Mouse (Mus musculus): Measurements from ENCODE around the gene Naa15. TPM values are rescaled to one million over a fixed set of nuclear protein-coding genes. Genes with fewer than 3 reads are reported as not detected.

The Naa15 gene
- 10 to 100 TPM; 34.7 to 43.7 TPM for total RNA-seq (2021)

- DNase-seq (ENCODE audit: low spot score in 2 of 2), result peak; percentile 97 to 99
- intact Hi-C loops (cut with DNase I), result no loop called here
Measured at GRCm38 (mm10) chr3:51415098-51416072, at the start of gene Naa15. Naa15 (plus strand) TSS chr3:51415148.

GRCm38 (mm10) chr3:51365517-51365882 lies 49.4 kb upstream of the Naa15 start:
- intact Hi-C loops (cut with DNase I), result loop anchor here (1.0 to 5.0 kb wide), 3 partner anchors 25 to 133 kb away; partner anchors contain the start of gene Elf2
- DNase-seq (ENCODE audit: low spot score in 2 of 2), result no peak

- no peak for DNase-seq (ENCODE audit: low spot score in 2 of 2)
- intact Hi-C loops (cut with DNase I), result loop anchor here (5.0 kb wide), 1 partner anchor 135 kb away; no protein-coding TSS in a partner anchor
Measured at GRCm38 (mm10) chr3:51366926-51367325, 48.0 kb upstream of the Naa15 start.

- DNase-seq (ENCODE audit: low spot score in 2 of 2), result no peak
- intact Hi-C loops (cut with DNase I), result loop anchor here (5.0 kb wide), 1 partner anchor 136 kb away; no protein-coding TSS in a partner anchor
Measured at GRCm38 (mm10) chr3:51368011-51368410, 46.9 kb upstream of the Naa15 start.

- intact Hi-C loops (cut with DNase I), result loop anchor here (5.0 kb wide), 1 partner anchor 35 kb away; the partner anchor contains the start of gene Ndufc1
- no peak for DNase-seq (ENCODE audit: low spot score in 2 of 2)
Measured at GRCm38 (mm10) chr3:51371826-51372225, 43.1 kb upstream of the Naa15 start.

GRCm38 (mm10) chr3:51372883-51373282 lies 42.1 kb upstream of the Naa15 start:
- no peak for DNase-seq (ENCODE audit: low spot score in 2 of 2)
- intact Hi-C loops (cut with DNase I), result loop anchor here (5.0 kb wide), 1 partner anchor 34 kb away; the partner anchor contains the start of gene Ndufc1

- DNase-seq (ENCODE audit: low spot score in 2 of 2), result no peak
- intact Hi-C loops (cut with DNase I), result loop anchor here (5.0 kb wide), 1 partner anchor 34 kb away; the partner anchor contains the start of gene Ndufc1
Measured at GRCm38 (mm10) chr3:51373544-51373943, 41.4 kb upstream of the Naa15 start.

GRCm38 (mm10) chr3:51375307-51376265 lies 39.4 kb upstream of the Naa15 start:
- no peak for DNase-seq (ENCODE audit: low spot score in 2 of 2)
- intact Hi-C loops (cut with DNase I), result no loop called here

- intact Hi-C loops (cut with DNase I), result no loop called here
- no peak for DNase-seq (ENCODE audit: low spot score in 2 of 2)
Measured at GRCm38 (mm10) chr3:51377878-51378664, 36.9 kb upstream of the Naa15 start.

GRCm38 (mm10) chr3:51378665-51378946 lies 36.3 kb upstream of the Naa15 start:
- no peak for DNase-seq (ENCODE audit: low spot score in 2 of 2)
- intact Hi-C loops (cut with DNase I), result no loop called here

GRCm38 (mm10) chr3:51379786-51380659 lies 34.9 kb upstream of the Naa15 start:
- intact Hi-C loops (cut with DNase I), result no loop called here

GRCm38 (mm10) chr3:51380660-51381014 lies 34.3 kb upstream of the Naa15 start:
- intact Hi-C loops (cut with DNase I), result no loop called here
- DNase-seq (ENCODE audit: low spot score in 2 of 2), result no peak

More at GRCm38 (mm10) chr3:51379786-51380659, 34.9 kb upstream of the Naa15 start:
- DNase-seq (ENCODE audit: low spot score in 2 of 2), result no peak

- intact Hi-C loops (cut with DNase I), result no loop called here
- DNase-seq (ENCODE audit: low spot score in 2 of 2), result no peak
Measured at GRCm38 (mm10) chr3:51383409-51383808, 31.5 kb upstream of the Naa15 start.

- DNase-seq (ENCODE audit: low spot score in 2 of 2), result no peak
- intact Hi-C loops (cut with DNase I), result no loop called here
Measured at GRCm38 (mm10) chr3:51386441-51387133, 28.4 kb upstream of the Naa15 start.

GRCm38 (mm10) chr3:51387134-51387451 lies 27.9 kb upstream of the Naa15 start:
- intact Hi-C loops (cut with DNase I), result no loop called here
- no peak for DNase-seq (ENCODE audit: low spot score in 2 of 2)

GRCm38 (mm10) chr3:51387868-51388381 lies 27.0 kb upstream of the Naa15 start:
- intact Hi-C loops (cut with DNase I), result no loop called here
- no peak for DNase-seq (ENCODE audit: low spot score in 2 of 2)

- DNase-seq (ENCODE audit: low spot score in 2 of 2), result no peak
- intact Hi-C loops (cut with DNase I), result no loop called here
Measured at GRCm38 (mm10) chr3:51388904-51389303, 26.0 kb upstream of the Naa15 start.

GRCm38 (mm10) chr3:51391095-51391494 lies 23.9 kb upstream of the Naa15 start:
- intact Hi-C loops (cut with DNase I), result no loop called here
- no peak for DNase-seq (ENCODE audit: low spot score in 2 of 2)
